Mouse (Mus musculus) hindbrain, embryonic 12.5 days (tissue): Measurements from ENCODE around the gene Flt4. TPM values are rescaled to one million over a fixed set of nuclear protein-coding genes. Genes with fewer than 3 reads are reported as not detected.

ENCODE experiments used
- polyA plus RNA-seq: library from polyadenylated mRNA; unstranded; fragments of >200 nt; fragmentation: Nextera tagmentation; extraction: Ambion mirVana; gene quantifications from 2 replicates; pipeline ENCODE4 v1.2.1, GENCODE M21; 2016

Flt4 gene
- polyA plus RNA-seq, 1 experiment from 2014 or later = 3.3 TPM

Other genes with a start within 250 kb of the Flt4 start
- not detected in 2 replicates for gene Olfr1389, start 186.2 kb upstream of the Flt4 start, polyA plus RNA-seq
- gene Olfr1388, start 172.6 kb upstream of the Flt4 start, polyA plus RNA-seq = 0.09 TPM in 2 replicates
- not detected in 2 replicates for gene Olfr1387, start 153.9 kb upstream of the Flt4 start, polyA plus RNA-seq
- not detected in 2 replicates for gene Olfr1386, start 144.2 kb upstream of the Flt4 start, polyA plus RNA-seq
- not detected in 2 replicates for gene Olfr1385, start 120.2 kb upstream of the Flt4 start, polyA plus RNA-seq
- gene Olfr1384, start 102.5 kb upstream of the Flt4 start, polyA plus RNA-seq = not detected in 2 replicates
- not detected in 2 replicates for gene Olfr1383, start 89.6 kb upstream of the Flt4 start, polyA plus RNA-seq
- gene Olfr1382, start 81.0 kb upstream of the Flt4 start, polyA plus RNA-seq = not detected in 2 replicates
- not detected in 2 replicates for gene Olfr1381, start 65.8 kb upstream of the Flt4 start, polyA plus RNA-seq
- not detected in 2 replicates for gene Olfr1380, start 52.4 kb upstream of the Flt4 start, polyA plus RNA-seq
- gene Scgb3a1, start 54.3 kb downstream of the Flt4 start, polyA plus RNA-seq = not detected in 2 replicates
- 92.2 and 93.1 TPM in 2 replicates for gene Cnot6, start 103.5 kb downstream of the Flt4 start, polyA plus RNA-seq
- gene Gfpt2, start 184.9 kb downstream of the Flt4 start, polyA plus RNA-seq = 20.2 and 22.5 TPM in 2 replicates
- 54.4 and 62.3 TPM in 2 replicates for gene Mapk9, start 237.5 kb downstream of the Flt4 start, polyA plus RNA-seq